Mouse (Mus musculus) CH12.LX (cell line): Measurements from ENCODE around the gene Gm10447. TPM values are rescaled to one million over a fixed set of nuclear protein-coding genes. Genes with fewer than 3 reads are reported as not detected.

ENCODE experiments used
- DNase-seq: peaks from one replicate; pipeline ENCODE4 v3.0.0-alpha.2; 2013; ENCODE audit errors: extremely low read depth
- H3K27ac ChIP-seq: 2 replicates; pipeline ENCODE4 v1.5.1; 2012; ENCODE audit warnings: low read depth, mild to moderate bottlenecking, control low read depth, moderate library complexity; ENCODE audit not compliant: insufficient read depth
- H3K27me3 ChIP-seq: replicated peaks from 2 replicates; pipeline ENCODE3; 2012; ENCODE audit warnings: inconsistent platforms
- H3K36me3 ChIP-seq, 2 experiments: replicated peaks in 1 of 2; 2 replicates each; pipeline versions ENCODE3 to v1.6.1; 2012; ENCODE audit warnings: inconsistent platforms in 1 of 2, low read length in 1 of 2, mild to moderate bottlenecking in 1 of 2, mixed read lengths in 1 of 2, moderate library complexity in 1 of 2; ENCODE audit not compliant: control insufficient read depth in 1 of 2, insufficient read depth in 1 of 2
- H3K4me1 ChIP-seq, 2 experiments: 2 replicates each; pipeline ENCODE4 v1.6.1; 2012; ENCODE audit warnings: inconsistent platforms in 1 of 2, moderate library complexity in 1 of 2; ENCODE audit not compliant: insufficient read depth in 2 of 2, control insufficient read depth in 1 of 2
- H3K4me2 ChIP-seq: 2 replicates; pipeline ENCODE4 v1.6.1; 2012; ENCODE audit warnings: low read depth, mild to moderate bottlenecking, control low read depth; ENCODE audit not compliant: poor library complexity, insufficient read depth, severe bottlenecking
- H3K4me3 ChIP-seq, 3 experiments: fragments of 150-350 bp in 1 of 3; sonication (generic) in 1 of 3; replicated peaks in 1 of 3; 2 replicates each; pipeline versions ENCODE3 to v1.5.1; 2011 to 2012; ENCODE audit warnings: low read depth in 2 of 3, low read length in 2 of 3, mild to moderate bottlenecking in 2 of 3, moderate library complexity in 2 of 3, control low read depth in 1 of 3, improper control_type of control experiment in 1 of 3, inconsistent platforms in 1 of 3, mixed read lengths in 1 of 3; ENCODE audit not compliant: poor library complexity in 1 of 3
- H3K79me2 ChIP-seq: replicated peaks from 2 replicates; pipeline ENCODE4 v1.6.1; 2012; ENCODE audit warnings: mild to moderate bottlenecking, moderate library complexity; ENCODE audit not compliant: control insufficient read depth, poor library complexity, insufficient read depth, severe bottlenecking; ENCODE audit errors: extremely low read depth
- H3K9ac ChIP-seq: 2 replicates; pipeline ENCODE4 v1.6.1; 2012; ENCODE audit warnings: low read depth, mild to moderate bottlenecking, control low read depth, moderate library complexity; ENCODE audit not compliant: insufficient read depth
- H3K9me3 ChIP-seq: replicated peaks from 2 replicates; pipeline ENCODE3; 2012; ENCODE audit warnings: low read length, inconsistent platforms, mixed read lengths
- CHD2 ChIP-seq: IDR thresholded peaks from 2 replicates; pipeline ENCODE4 v1.6.1; 2011; ENCODE audit warnings: low read length, improper control_type of control experiment
- CTCF ChIP-seq, 2 experiments: IDR thresholded peaks in 1 of 2; conservative IDR thresholded peaks in 1 of 2; 2 replicates each; pipeline ENCODE4 v1.5.1; 2011 to 2012; ENCODE audit warnings: low read depth in 2 of 2, low read length in 2 of 2, improper control_type of control experiment in 1 of 2, inconsistent platforms in 1 of 2, mild to moderate bottlenecking in 1 of 2, moderate library complexity in 1 of 2
- E2F4 ChIP-seq: IDR thresholded peaks from 2 replicates; pipeline ENCODE4 v1.6.1; 2011; ENCODE audit warnings: low read depth, low read length, improper control_type of control experiment; ENCODE audit not compliant: insufficient replicate concordance
- EP300 ChIP-seq: IDR thresholded peaks from 2 replicates; pipeline ENCODE4 v1.6.1; 2011; ENCODE audit warnings: low read length, improper control_type of control experiment
- GABPA ChIP-seq: IDR thresholded peaks from 2 replicates; pipeline ENCODE4 v1.6.1; 2012; ENCODE audit warnings: low read depth, low read length, improper control_type of control experiment, inconsistent platforms; ENCODE audit not compliant: insufficient replicate concordance
- HCFC1 ChIP-seq: IDR thresholded peaks from 2 replicates; pipeline ENCODE4 v1.6.1; 2012; ENCODE audit warnings: low read depth, mild to moderate bottlenecking, inconsistent platforms, low read length, improper control_type of control experiment
- JUND ChIP-seq: conservative IDR thresholded peaks from 2 replicates; pipeline ENCODE4 v1.6.1; 2011; ENCODE audit warnings: low read depth, low read length, improper control_type of control experiment
- KAT2A ChIP-seq: IDR thresholded peaks from 2 replicates; pipeline ENCODE4 v1.6.1; 2012; ENCODE audit warnings: low read length, improper control_type of control experiment, inconsistent platforms; ENCODE audit not compliant: insufficient replicate concordance
- MAFK ChIP-seq: IDR thresholded peaks from 2 replicates; pipeline ENCODE4 v1.6.1; 2011; ENCODE audit warnings: low read length, improper control_type of control experiment; ENCODE audit not compliant: insufficient replicate concordance
- MAZ ChIP-seq: IDR thresholded peaks from 2 replicates; pipeline ENCODE4 v1.6.1; 2012; ENCODE audit warnings: low read depth, mild to moderate bottlenecking, inconsistent platforms, low read length, improper control_type of control experiment, moderate library complexity
- MXI1 ChIP-seq: IDR thresholded peaks from 2 replicates; pipeline ENCODE4 v1.6.1; 2011; ENCODE audit warnings: mild to moderate bottlenecking, low read depth, low read length, improper control_type of control experiment
- MYC ChIP-seq: IDR thresholded peaks from 2 replicates; pipeline ENCODE4 v1.6.1; 2011; ENCODE audit warnings: low read depth, mild to moderate bottlenecking, improper control_type of control experiment, low read length
- PAX5 ChIP-seq: IDR thresholded peaks from 2 replicates; pipeline ENCODE4 v1.6.1; 2012; ENCODE audit warnings: low read length, inconsistent platforms, mixed read lengths
- POLR2A ChIP-seq: IDR thresholded peaks from 2 replicates; pipeline ENCODE4 v1.6.1; 2011; ENCODE audit warnings: low read depth, mild to moderate bottlenecking, improper control_type of control experiment, low read length
- POLR2AphosphoS2 ChIP-seq: IDR thresholded peaks from 2 replicates; pipeline ENCODE4 v1.6.1; 2011; ENCODE audit warnings: low read depth, low read length, improper control_type of control experiment
- RAD21 ChIP-seq: IDR thresholded peaks from 2 replicates; pipeline ENCODE4 v1.6.1; 2011; ENCODE audit warnings: low read depth, mild to moderate bottlenecking, low read length, improper control_type of control experiment, moderate library complexity
- SIN3A ChIP-seq: IDR thresholded peaks from 2 replicates; pipeline ENCODE4 v1.6.1; 2012; ENCODE audit warnings: low read length, improper control_type of control experiment, inconsistent platforms
- SMC3 ChIP-seq: IDR thresholded peaks from 2 replicates; pipeline ENCODE4 v1.6.1; 2011; ENCODE audit warnings: low read depth, low read length, improper control_type of control experiment
- TCF12 ChIP-seq: IDR thresholded peaks from 2 replicates; pipeline ENCODE4 v1.6.1; 2014; ENCODE audit warnings: low read depth, mild to moderate bottlenecking, inconsistent platforms, low read length, improper control_type of control experiment
- UBTF ChIP-seq: IDR thresholded peaks from 2 replicates; pipeline ENCODE4 v1.6.1; 2012; ENCODE audit warnings: low read depth, mild to moderate bottlenecking, inconsistent platforms, low read length, improper control_type of control experiment, moderate library complexity
- USF1 ChIP-seq: IDR thresholded peaks from 2 replicates; pipeline ENCODE4 v1.6.1; 2014; ENCODE audit warnings: low read depth, mild to moderate bottlenecking, inconsistent platforms, low read length, improper control_type of control experiment
- USF2 ChIP-seq: conservative IDR thresholded peaks from 2 replicates; pipeline ENCODE4 v1.6.1; 2011; ENCODE audit warnings: low read depth, low read length, improper control_type of control experiment
- ZKSCAN1 ChIP-seq: IDR thresholded peaks from 2 replicates; pipeline ENCODE4 v1.6.1; 2012; ENCODE audit warnings: low read depth, inconsistent platforms, low read length, improper control_type of control experiment, borderline replicate concordance
- ZMIZ1 ChIP-seq: IDR thresholded peaks from 2 replicates; pipeline ENCODE4 v1.6.1; 2012; ENCODE audit warnings: low read depth, mild to moderate bottlenecking, inconsistent platforms, low read length, improper control_type of control experiment
- dilution Hi-C: fragments of 300-500 bp; cut with MboI; formaldehyde crosslinking; loops from 2 replicates; pipeline ENCODE4 v1.14.3; 2020; ENCODE audit warnings: low sequenced_read_pairs; ENCODE audit not compliant: extremely low pct_unique_long_range_greater_than_20kb, extremely low pct_ligation_motif_present
- in situ Hi-C: fragments of 300-500 bp; cut with MboI; formaldehyde crosslinking; loops from 3 replicates; pipeline ENCODE4 v1.14.3; 2019; ENCODE audit warnings: low sequenced_read_pairs, low pct_ligation_motif_present, low pct_unique_long_range_greater_than_20kb, mixed read lengths
- polyA plus RNA-seq: library from polyadenylated mRNA; unstranded; fragments of >175 nt; gene quantifications from 2 replicates; pipeline ENCODE4 v1.2.1, GENCODE M21; 2012; ENCODE audit warnings: low read depth; ENCODE audit not compliant: insufficient read length
- total RNA-seq, 2 experiments: library from RNA; depleted of rRNA; stranded (reverse); fragments of 300-350 nt in 1 of 2; fragments of >200 nt in 1 of 2; gene quantifications; 2 replicates each; pipeline ENCODE4 v1.2.3; 2012 to 2014

Gm10447 gene
- total and polyA plus RNA-seq, 3 experiments: not detected

- TF ChIP-seq UBTF: no peak
- no peak for TF ChIP-seq ZMIZ1
- TF ChIP-seq EP300: no peak
- TF ChIP-seq RAD21: peak; percentile 47
- TF ChIP-seq JUND: 0 out of 2 replicates have a peak, but pooled peaks have one; percentile 18
- TF ChIP-seq CTCF (conservative IDR thresholded peaks at IDR 0.05 in 1 of 2, IDR thresholded peaks at IDR 0.05 in 1 of 2; ENCODE audit: low read depth in 2 of 2, low read length in 2 of 2): peak; percentile 44 to 67; a peak in 3 of 4 replicates
- TF ChIP-seq GABPA: no peak
- no peak for TF ChIP-seq SIN3A
- TF ChIP-seq POLR2AphosphoS2: no peak
- no peak for TF ChIP-seq MXI1
- peak; percentile 57; the same call in 1 of the 2 replicates for TF ChIP-seq MAFK
- TF ChIP-seq POLR2A: no peak
- TF ChIP-seq MAZ: no peak
- no peak for TF ChIP-seq USF1
- TF ChIP-seq ZKSCAN1: no peak
- TF ChIP-seq TCF12: no peak
- TF ChIP-seq KAT2A: no peak
These were observed 28.8 kb upstream of the Gm10447 start (continued) for GRCm38 (mm10) chr11:53485719-53486118.

- Histone ChIP-seq H3K79me2 (no peaks in the 10 kb centered on the region), H3K27me3 (no peaks in the 10 kb centered on the region), H3K36me3 (peaks cover 0 to 2% of the 10 kb centered on the region in 2 experiments), H3K9me3 (peaks cover 18% of the 10 kb centered on the region), H3K4me2 (no peak overlapping the region), H3K27ac (no peak overlapping the region), H3K4me1 (peaks cover 14 to 16% of the 10 kb centered on the region in 2 experiments), H3K9ac (no peak overlapping the region), H3K4me3 (no peak overlapping the region)
- DNase-seq: no peak
- TF ChIP-seq MYC (no peak), HCFC1 (no peak), E2F4 (no peak), USF2 (no peak), CHD2 (no peak), PAX5 (no peak), MAFK (no peak), SMC3 (no peak), MAZ (no peak), POLR2A (no peak), KAT2A (no peak)
- in situ Hi-C loops (no loop called here), dilution Hi-C loops (no loop called here)
These were observed 26.4 kb upstream of the Gm10447 start for GRCm38 (mm10) chr11:53483159-53483891.
